Mouse (Mus musculus): ENCODE data around the gene Riok1. TPM values are rescaled to one million over a fixed set of nuclear protein-coding genes. Genes with fewer than 3 reads are reported as not detected.
A peak's percentile ranks its signal among the peaks of the same experiment; 100 is the strongest.

Gene Riok1
- total and polyA plus RNA-seq, 3 experiments, result 8.3 to 9.0 (median 8.4) TPM

DNA sequence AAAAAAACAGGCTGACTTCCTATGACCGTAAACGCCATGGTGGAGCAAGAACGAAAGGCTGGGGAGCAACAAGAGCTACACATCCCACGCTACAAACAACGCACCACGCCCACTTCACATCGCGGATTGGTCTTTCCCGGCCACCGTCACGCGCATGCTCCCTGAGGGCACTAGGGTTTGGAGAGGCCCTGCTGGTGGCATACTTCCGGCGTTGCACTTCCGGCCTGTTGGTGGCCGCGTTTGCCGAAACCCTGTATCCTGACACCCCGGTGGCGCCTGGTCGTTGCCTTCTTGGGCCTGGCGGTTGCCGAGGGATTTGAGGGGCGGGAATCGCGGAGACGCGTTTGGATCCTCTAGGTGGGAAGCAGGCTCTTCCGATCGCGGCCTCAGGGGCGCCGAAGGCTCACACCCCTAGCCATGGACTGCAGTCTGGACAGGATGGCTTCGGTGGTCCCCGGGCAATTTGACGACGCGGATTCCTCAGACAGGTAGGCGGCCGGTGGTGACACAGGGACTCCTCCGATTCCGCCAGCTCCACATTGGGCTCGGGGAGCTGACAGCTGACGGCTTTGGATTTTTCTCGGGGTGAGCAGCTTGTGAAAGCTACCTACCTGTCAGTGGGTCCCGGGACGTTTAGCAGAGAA, 371 bp downstream of the Riok1 start, which contains the start of gene Cage1:
Gene Cage1, minus strand, starts transcription at position 26 of the 644 bp plus-strand sequence.
- no peaks in the 10 kb centered on the region for H3K27me3 ChIP-seq (ENCODE audit: control insufficient read depth, insufficient read depth, low read length)
- TF ChIP-seq EP300 (IDR thresholded peaks at IDR 0.05; ENCODE audit: insufficient read depth, low read depth, low read length) (peak; percentile 83), CTCF (IDR thresholded peaks at IDR 0.05) (peak; percentile 50), POLR2A (IDR thresholded peaks at IDR 0.05; ENCODE audit: insufficient read depth, low read depth, low read length) (peak; percentile 83)
- peak within 1 kb of the TSS; percentile 91 for H3K4me3 ChIP-seq
- H3K79me2 ChIP-seq (replicated peaks; ENCODE audit: control insufficient read depth, insufficient read depth, low read length), result no peaks in the 10 kb centered on the region; the same call in 1 of the 2 replicates
- intact Hi-C loops (cut with DNase I), result loop anchor here (1.0 to 5.0 kb wide), 2 partner anchors 43 to 605 kb away; partner anchors contain the start of gene Ssr1
- under 1% methylated on average over 47 of the region's 47 CpGs for WGBS
- H3K4me1 ChIP-seq (ENCODE audit: control insufficient read depth, insufficient read depth, low read length), result peaks cover 4% of the 10 kb centered on the region
- DNase-seq, result peak; percentile 96 to 97
- peak within 1 kb of the TSS; percentile 84 for H3K9ac ChIP-seq (ENCODE audit: low read depth, low read length)
- H3K36me3 ChIP-seq (ENCODE audit: control insufficient read depth, insufficient read depth, low read length), result peaks cover 4% of the 10 kb centered on the region
- peak within 1 kb of the TSS; percentile 86 for H3K27ac ChIP-seq

GRCm38 (mm10) chr13:38037811-38038210, 1.0 kb downstream of the Riok1 start:
- H3K4me3 ChIP-seq, result peak overlapping the region; percentile 91
- H3K27me3 ChIP-seq (ENCODE audit: control insufficient read depth, insufficient read depth, low read length), result no peaks in the 10 kb centered on the region
- H3K36me3 ChIP-seq (ENCODE audit: control insufficient read depth, insufficient read depth, low read length), result peaks cover 4% of the 10 kb centered on the region
- intact Hi-C loops (cut with DNase I), result loop anchor here (1.0 to 5.0 kb wide), 2 partner anchors 44 to 606 kb away; partner anchors contain the start of gene Ssr1
- DNase-seq, result peak in 1 of 2 experiments; percentile 6
- H3K27ac ChIP-seq, result peak overlapping the region; percentile 86
- peaks cover 4% of the 10 kb centered on the region for H3K4me1 ChIP-seq (ENCODE audit: control insufficient read depth, insufficient read depth, low read length)
- no peaks in the 10 kb centered on the region; the same call in 1 of the 2 replicates for H3K79me2 ChIP-seq (replicated peaks; ENCODE audit: control insufficient read depth, insufficient read depth, low read length)
- peak overlapping the region; percentile 84 for H3K9ac ChIP-seq (ENCODE audit: low read depth, low read length)
- WGBS, result 22% methylated on average over 12 of the region's 12 CpGs
- no peak for TF ChIP-seq EP300 (IDR thresholded peaks at IDR 0.05; ENCODE audit: insufficient read depth, low read depth, low read length)
- no peak for TF ChIP-seq POLR2A (IDR thresholded peaks at IDR 0.05; ENCODE audit: insufficient read depth, low read depth, low read length)
- TF ChIP-seq CTCF (IDR thresholded peaks at IDR 0.05), result no peak

DNA sequence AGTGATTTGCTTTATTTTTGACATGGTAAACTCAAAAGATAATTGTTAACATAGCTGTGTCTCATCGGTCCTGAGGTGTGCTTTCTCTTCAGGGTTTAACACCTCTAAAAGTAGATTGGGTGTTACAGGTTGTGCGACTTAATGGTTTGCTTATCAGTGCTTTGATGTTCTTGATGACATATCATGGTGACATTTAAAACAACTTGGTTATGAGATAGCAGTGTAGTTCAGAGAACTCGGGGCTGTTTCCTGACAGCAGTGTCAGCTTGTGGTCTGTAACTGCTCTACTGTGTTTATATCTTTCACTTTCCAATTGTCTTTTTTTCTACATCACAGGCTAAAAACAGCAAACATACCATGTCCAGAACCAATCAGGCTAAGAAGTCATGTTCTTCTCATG, 13.1 kb downstream of the Riok1 start:
- no peak for TF ChIP-seq EP300 (IDR thresholded peaks at IDR 0.05; ENCODE audit: insufficient read depth, low read depth, low read length)
- TF ChIP-seq CTCF (IDR thresholded peaks at IDR 0.05), result no peak
- no peak for TF ChIP-seq POLR2A (IDR thresholded peaks at IDR 0.05; ENCODE audit: insufficient read depth, low read depth, low read length)
- Histone ChIP-seq H3K79me2 (replicated peaks; ENCODE audit: control insufficient read depth, insufficient read depth, low read length) (no peaks in the 10 kb centered on the region; the same call in 1 of the 2 replicates), H3K27me3 (ENCODE audit: control insufficient read depth, insufficient read depth, low read length) (no peaks in the 10 kb centered on the region), H3K27ac (no peak overlapping the region), H3K4me1 (ENCODE audit: control insufficient read depth, insufficient read depth, low read length) (no peaks in the 10 kb centered on the region), H3K4me3 (no peak overlapping the region), H3K9ac (ENCODE audit: low read depth, low read length) (no peak overlapping the region), H3K36me3 (ENCODE audit: control insufficient read depth, insufficient read depth, low read length) (peaks cover 2% of the 10 kb centered on the region)
- DNase-seq, result no peak
- 41% methylated on average over 3 of the region's 3 CpGs for WGBS
- intact Hi-C loops (cut with DNase I), result no loop called here

DNA sequence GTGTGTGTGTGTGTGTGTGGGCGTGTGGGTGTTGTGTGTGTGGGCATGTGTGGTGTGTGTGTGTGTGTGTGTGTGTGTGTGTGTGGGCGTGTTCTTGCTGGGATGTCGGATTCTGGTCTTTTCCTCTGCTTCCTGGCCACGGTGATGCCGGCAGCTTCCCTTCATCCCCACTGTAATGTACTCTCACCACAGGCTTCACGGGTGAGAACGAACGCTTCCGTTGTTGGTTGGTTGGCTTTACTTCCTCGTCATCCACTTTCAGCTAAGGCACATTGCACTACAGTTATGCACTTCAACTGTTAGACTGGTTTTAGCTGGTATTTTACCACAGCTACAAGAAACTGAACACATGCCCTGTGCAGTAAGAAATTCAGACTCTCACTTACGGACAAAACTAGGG, 25.9 kb downstream of the Riok1 start:
- no peaks in the 10 kb centered on the region for H3K27me3 ChIP-seq (ENCODE audit: control insufficient read depth, insufficient read depth, low read length)
- H3K27ac ChIP-seq, result no peak overlapping the region
- H3K36me3 ChIP-seq (ENCODE audit: control insufficient read depth, insufficient read depth, low read length), result no peaks in the 10 kb centered on the region; the same call in 1 of the 2 replicates
- no peaks in the 10 kb centered on the region for H3K4me1 ChIP-seq (ENCODE audit: control insufficient read depth, insufficient read depth, low read length)
- intact Hi-C loops (cut with DNase I), result loop anchor here (5.0 to 10.0 kb wide), 2 partner anchors 110 to 142 kb away; partner anchors contain the start of gene Snrnp48
- no peak overlapping the region for H3K4me3 ChIP-seq
- no peak for DNase-seq
- no peak overlapping the region for H3K9ac ChIP-seq (ENCODE audit: low read depth, low read length)
- no peaks in the 10 kb centered on the region for H3K79me2 ChIP-seq (replicated peaks; ENCODE audit: control insufficient read depth, insufficient read depth, low read length)
- TF ChIP-seq EP300 (IDR thresholded peaks at IDR 0.05; ENCODE audit: insufficient read depth, low read depth, low read length) (no peak), CTCF (IDR thresholded peaks at IDR 0.05) (no peak), POLR2A (IDR thresholded peaks at IDR 0.05; ENCODE audit: insufficient read depth, low read depth, low read length) (no peak)
- 78% methylated on average over 11 of the region's 11 CpGs for WGBS

DNA sequence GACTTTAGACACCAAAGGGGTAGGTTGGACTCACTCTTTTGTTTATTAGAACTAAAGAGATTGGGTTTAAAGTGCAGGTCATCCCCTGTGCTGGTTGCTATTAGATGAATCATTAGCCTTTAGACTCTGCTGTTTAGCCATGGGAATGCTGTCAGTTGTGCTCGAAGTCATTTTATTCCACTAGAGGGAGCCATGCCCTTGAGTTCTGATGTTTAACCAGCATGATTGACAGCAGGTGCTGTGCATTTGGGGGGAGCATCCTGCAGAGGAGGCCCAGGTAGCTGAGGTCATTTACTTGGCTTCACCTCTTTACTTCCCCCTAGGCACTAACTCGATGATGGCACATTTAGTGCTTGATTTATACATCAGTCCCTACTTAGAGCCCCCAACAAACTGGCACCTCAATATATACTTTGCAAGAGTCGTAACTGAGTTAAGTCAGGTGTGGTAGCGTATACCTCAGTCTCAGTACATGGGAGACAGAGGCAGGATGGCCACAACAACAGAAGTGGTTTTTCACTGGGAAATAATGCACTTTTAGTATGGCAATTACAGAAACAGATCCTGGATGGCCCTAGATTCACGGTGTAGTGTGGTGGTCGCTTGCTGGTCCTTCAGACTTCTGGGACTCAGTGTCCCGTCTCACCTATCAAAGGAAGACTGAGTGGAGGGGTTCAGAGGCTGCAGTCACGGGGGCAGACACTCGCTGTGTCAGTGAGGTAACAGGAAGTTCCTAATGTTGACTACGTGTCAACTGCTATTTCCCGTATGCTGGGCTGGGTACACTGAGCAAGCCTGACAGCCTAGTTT, 28.3 kb downstream of the Riok1 start:
- TF ChIP-seq CTCF (IDR thresholded peaks at IDR 0.05) (peak; percentile 80), EP300 (IDR thresholded peaks at IDR 0.05; ENCODE audit: insufficient read depth, low read depth, low read length) (0 out of 2 replicates have a peak, but pooled peaks have one; percentile 56), POLR2A (IDR thresholded peaks at IDR 0.05; ENCODE audit: insufficient read depth, low read depth, low read length) (no peak)
- H3K36me3 ChIP-seq (ENCODE audit: control insufficient read depth, insufficient read depth, low read length), result no peaks in the 10 kb centered on the region
- no peaks in the 10 kb centered on the region for H3K4me1 ChIP-seq (ENCODE audit: control insufficient read depth, insufficient read depth, low read length)
- H3K27ac ChIP-seq, result no peak overlapping the region
- H3K9ac ChIP-seq (ENCODE audit: low read depth, low read length), result no peak overlapping the region
- no peak for DNase-seq
- no peaks in the 10 kb centered on the region for H3K79me2 ChIP-seq (replicated peaks; ENCODE audit: control insufficient read depth, insufficient read depth, low read length)
- H3K4me3 ChIP-seq, result no peak overlapping the region
- intact Hi-C loops (cut with DNase I), result loop anchor here (5.0 to 10.0 kb wide), 2 partner anchors 107 to 140 kb away; partner anchors contain the start of gene Snrnp48
- no peaks in the 10 kb centered on the region for H3K27me3 ChIP-seq (ENCODE audit: control insufficient read depth, insufficient read depth, low read length)
- WGBS, result 62% methylated on average over 11 of the region's 11 CpGs
